Mouse (Mus musculus) urinary bladder, postnatal 25 days (tissue): Measurements from ENCODE around the gene Pomp.

ENCODE experiments used
- DNase-seq: peaks from one replicate; pipeline ENCODE4 v3.0.0; 2022; ENCODE audit warnings: low spot score

Pomp gene

DNA sequence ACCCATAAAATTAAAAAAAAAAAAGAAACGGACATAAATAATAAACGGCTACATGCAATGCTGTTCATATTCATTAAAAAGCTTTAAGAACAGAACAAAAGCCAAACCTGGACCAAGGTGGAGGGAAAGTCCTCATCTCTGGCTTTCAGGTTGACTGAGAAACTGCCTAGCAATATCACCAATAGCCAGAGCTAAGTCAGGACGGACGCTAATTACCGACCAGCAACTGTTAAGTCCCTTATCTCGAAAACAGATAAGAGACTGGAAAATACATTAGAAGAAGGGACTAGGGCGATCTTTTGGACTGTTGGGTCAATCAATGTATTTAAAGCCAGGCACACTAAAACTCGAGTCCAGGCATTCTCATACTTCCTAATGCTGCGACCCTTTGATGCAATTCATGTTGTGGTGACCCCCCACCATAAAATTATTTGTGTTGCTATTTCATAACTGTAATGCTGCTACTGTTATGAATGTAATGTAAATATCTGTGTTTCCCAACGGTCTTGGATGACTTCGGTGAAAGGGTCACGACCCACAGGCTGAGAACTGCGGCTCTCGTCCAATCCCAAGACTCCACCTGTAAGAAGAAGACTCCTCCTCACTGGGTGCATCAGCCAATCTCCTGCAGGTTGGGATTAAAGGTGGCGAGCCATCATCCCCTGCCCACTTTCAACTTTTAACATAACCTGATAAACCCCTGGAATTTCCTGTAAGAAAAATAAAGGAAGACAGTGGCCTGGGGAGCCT, 41.9 kb downstream of the Pomp start:
- DNase-seq = no peak

DNA sequence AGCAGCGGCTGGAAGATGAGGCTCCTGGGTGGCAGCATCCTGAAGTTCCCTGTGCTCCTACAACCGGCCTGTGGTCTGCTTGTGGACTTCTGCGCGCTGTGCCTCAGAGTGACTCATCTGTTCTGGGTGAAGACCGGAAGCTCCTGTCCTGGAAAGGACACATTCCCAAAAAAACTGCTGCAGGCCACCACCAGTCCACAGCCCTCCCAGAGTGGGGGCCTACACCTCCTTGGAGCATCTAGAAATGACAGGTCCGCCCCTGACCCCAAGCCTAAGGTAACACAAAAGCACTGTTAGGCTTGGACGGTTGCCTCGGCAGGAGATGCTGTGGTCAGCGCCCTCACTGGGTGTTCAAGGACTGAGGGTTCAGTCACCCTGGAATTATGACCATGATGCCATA, 42.9 kb downstream of the Pomp start:
- no peak for DNase-seq

DNA sequence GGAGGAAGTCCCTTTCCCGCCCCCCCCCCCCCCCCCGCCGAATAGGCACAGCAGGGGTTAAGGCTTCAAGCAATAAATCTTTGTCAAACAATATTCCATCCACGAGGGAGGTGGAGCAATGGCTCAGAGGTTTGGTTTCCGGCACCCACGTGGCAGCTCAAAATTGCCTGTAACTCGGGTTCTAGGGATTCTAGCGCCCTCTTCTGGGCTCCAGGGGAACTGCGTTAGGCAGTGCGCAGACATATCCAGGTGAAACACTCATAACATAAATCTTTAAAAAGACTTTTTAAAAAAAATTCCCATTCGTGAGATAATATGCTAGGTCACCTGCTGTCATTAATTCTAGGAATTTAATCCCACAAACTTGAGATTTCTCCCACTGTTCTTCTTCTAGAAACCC, 46.9 kb downstream of the Pomp start:
- no peak for DNase-seq

DNA sequence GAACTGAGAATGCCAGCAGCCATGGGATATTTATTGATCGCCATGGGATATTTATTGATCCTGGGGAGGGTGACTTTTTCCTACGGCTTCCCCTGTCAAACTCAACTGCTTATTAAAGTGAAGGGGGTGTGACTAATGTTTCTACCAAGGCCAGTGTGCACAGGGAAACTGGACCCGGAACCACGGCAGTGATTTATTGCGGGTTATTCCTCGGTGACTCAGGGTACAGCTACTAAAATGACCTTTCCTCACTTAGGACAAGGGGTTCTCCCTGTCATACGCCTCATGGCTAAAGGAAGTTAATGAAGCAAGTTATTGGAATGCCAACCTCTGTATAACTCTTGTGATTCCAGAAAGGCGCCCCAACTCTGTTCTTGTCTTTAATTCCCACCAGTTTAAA, 47.6 kb downstream of the Pomp start:
- no peak for DNase-seq

- DNase-seq = no peak
These were observed 50.7 kb downstream of the Pomp start for GRCm38 (mm10) chr5:147910807-147911509.

GRCm38 (mm10) chr5:147911744-147912143, 51.5 kb downstream of the Pomp start:
- no peak for DNase-seq

DNA sequence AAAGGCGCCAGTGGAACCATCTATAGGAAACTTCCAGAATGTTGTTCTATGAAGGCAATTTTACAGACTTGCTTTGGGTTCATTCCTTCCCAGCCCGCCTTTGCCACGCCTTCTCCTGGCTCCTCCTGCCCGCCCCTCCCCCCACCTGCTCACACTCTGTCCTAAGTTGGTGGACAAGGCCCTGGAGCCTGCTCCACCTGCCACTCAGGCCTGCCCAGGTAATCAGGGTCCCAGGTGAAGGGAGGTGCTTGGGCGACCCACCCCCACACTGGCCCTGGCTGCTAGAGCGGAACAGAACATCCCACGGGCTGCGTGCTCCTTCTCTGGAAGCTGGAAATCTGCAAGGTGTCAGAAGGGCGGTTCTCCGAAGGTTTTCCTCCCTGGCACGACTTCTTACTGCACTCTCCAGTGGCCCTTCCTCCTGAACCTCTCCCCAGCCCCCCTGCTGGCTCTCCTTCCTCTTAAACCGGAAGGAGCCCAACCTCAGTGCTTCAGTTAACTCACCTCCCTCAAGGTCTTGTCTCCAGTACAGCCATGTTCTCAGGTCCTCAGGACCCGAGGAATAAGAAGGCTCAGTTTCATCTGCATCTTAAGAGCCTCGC, 53.1 kb downstream of the Pomp start:
- DNase-seq = no peak

DNA sequence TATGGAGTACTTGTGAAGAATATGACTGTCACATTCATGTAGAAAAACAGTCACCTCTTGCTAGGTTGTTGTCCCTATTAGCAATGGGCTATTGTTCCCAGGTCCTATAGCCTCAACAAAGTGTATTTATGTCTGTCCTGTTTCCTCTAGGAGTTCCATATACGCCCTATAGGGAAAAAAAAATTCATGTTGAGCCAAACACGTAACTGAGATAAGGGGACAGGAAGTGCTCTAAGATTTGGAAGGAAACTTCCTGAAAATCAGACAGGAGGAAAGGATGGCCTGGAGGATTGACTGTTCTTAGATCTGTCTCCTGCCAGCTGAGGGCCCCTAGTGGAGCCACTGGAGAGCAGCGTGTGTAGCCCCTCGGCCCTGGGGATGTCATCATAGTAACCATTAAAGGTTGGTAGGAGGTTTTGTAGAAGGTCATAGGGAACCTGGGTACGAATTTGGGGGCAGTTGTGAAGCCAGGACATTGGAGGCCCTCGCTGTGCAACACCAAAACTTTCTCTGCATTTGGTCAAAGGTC, 54.8 kb downstream of the Pomp start:
- DNase-seq = no peak

DNA sequence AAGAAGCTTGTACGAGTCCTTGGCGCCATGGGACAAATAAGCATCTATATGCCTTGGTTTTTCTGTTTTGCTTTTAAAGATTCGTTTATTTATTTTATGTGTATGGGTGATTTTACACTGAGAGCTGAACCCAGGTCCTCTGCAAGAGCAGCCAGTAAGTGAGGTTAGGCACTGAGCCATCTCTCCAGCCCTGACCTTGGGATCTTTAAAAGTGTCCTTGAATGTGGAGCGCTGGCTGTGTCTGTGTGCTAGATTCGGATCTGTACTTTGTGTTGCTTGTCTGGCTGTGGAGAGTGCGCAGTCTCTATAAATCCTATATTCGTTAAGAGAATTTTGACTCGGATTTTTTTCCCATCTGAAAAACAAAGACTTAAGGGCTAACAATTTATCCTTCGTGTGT, 55.9 kb downstream of the Pomp start:
- DNase-seq = no peak

GRCm38 (mm10) chr5:147918044-147918846, 58.0 kb downstream of the Pomp start:
- DNase-seq = no peak

DNA sequence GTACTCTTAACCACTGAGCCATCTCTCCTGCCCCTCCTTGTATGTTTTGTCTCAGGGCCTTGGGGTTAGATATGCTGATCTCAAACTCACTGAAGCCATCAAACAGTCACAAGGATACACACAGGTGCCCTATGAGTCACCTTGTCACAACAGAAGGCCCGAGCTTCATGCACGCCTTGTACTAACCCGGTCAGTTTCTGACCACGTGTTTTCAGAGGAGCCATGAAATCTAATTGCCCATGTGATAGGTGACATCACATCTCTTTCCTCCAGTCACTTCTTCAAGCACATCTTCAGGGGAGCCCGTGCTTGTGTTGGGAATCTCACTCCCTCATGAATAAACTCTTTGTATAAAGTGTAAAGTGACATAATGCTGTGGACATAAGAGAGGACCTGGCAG, 64.4 kb downstream of the Pomp start:
- no peak for DNase-seq
